Mouse (Mus musculus) stomach, postnatal 0 days (tissue): ENCODE results near the gene Plod1. TPM values are rescaled to one million over a fixed set of nuclear protein-coding genes. Genes with fewer than 3 reads are reported as not detected.

ENCODE experiments used
- ATAC-seq: fragments of 200-750 bp; cut with Nextera tagmentation; 2 replicates; pipeline ENCODE4 v1.8.0; 2017; ENCODE audit not compliant: low FRiP score, low TSS enrichment
- DNase-seq: peaks from one replicate; pipeline ENCODE4 v3.0.0-alpha.2; 2016; ENCODE audit warnings: low spot score
- H3K27ac ChIP-seq: fragments of 300-500 bp; sonication (generic); replicated peaks from 2 replicates; pipeline ENCODE4 v1.5.1; 2014; ENCODE audit warnings: mild to moderate bottlenecking, control low read depth
- H3K27me3 ChIP-seq: fragments of 300-500 bp; sonication (generic); 2 replicates; pipeline ENCODE4 v1.6.1; 2014; ENCODE audit warnings: low read length; ENCODE audit not compliant: control insufficient read depth, insufficient read depth
- H3K36me3 ChIP-seq: fragments of 300-500 bp; sonication (generic); 2 replicates; pipeline ENCODE4 v1.6.1; 2014; ENCODE audit warnings: low read length, mixed read lengths; ENCODE audit not compliant: control insufficient read depth, insufficient read depth
- H3K4me1 ChIP-seq: fragments of 300-500 bp; sonication (generic); replicated peaks from 2 replicates; pipeline ENCODE4 v1.6.1; 2014; ENCODE audit warnings: antibody characterized with exemption; ENCODE audit not compliant: control insufficient read depth, insufficient read depth
- H3K4me2 ChIP-seq: fragments of 300-500 bp; sonication (generic); replicated peaks from 2 replicates; pipeline ENCODE4 v1.6.1; 2014; ENCODE audit warnings: low read depth, mild to moderate bottlenecking, control low read depth, moderate library complexity
- H3K4me3 ChIP-seq: fragments of 300-500 bp; sonication (generic); 2 replicates; pipeline ENCODE4 v1.5.1; 2014; ENCODE audit warnings: low read depth, low read length, control low read depth
- H3K9ac ChIP-seq: fragments of 300-500 bp; sonication (generic); 2 replicates; pipeline ENCODE4 v1.6.1; 2014; ENCODE audit warnings: mild to moderate bottlenecking, low read length, control low read depth, mixed read lengths
- H3K9me3 ChIP-seq: fragments of 300-500 bp; sonication (generic); 2 replicates; pipeline ENCODE4 v1.6.1; 2016; ENCODE audit warnings: low read length; ENCODE audit not compliant: control insufficient read depth
- CTCF ChIP-seq: IDR thresholded peaks from 2 replicates; pipeline ENCODE4 v1.5.1; 2016; ENCODE audit warnings: antibody characterized with exemption, low read depth, mild to moderate bottlenecking, moderate library complexity
- EP300 ChIP-seq: optimal IDR thresholded peaks from 2 replicates; pipeline ENCODE3; 2016; ENCODE audit warnings: antibody characterized with exemption
- WGBS: fragments of 180-500 bp; shearing (Covaris S2); extraction: QIAGEN DNeasy Blood & Tissue Kit; methylation state at CpG from one replicate; pipeline ENCODE4 v1.1.7; 2014; 5-methylcytosine and 5-hydroxymethylcytosine counted together
- polyA plus RNA-seq: library from polyadenylated mRNA; unstranded; fragments of >200 nt; fragmentation: Nextera tagmentation; extraction: Ambion mirVana; gene quantifications from 2 replicates; pipeline ENCODE4 v1.2.1, GENCODE M21; 2015

The Plod1 gene
- polyA plus RNA-seq, 1 experiment from 2014 or later, result 20.1 TPM

- Histone ChIP-seq H3K27ac (no peak overlapping the region), H3K4me3 (no peak overlapping the region), H3K4me1 (no peaks in the 10 kb centered on the region), H3K4me2 (no peak overlapping the region), H3K36me3 (peaks cover 27% of the 10 kb centered on the region), H3K9me3 (no peaks in the 10 kb centered on the region), H3K9ac (no peak overlapping the region), H3K27me3 (no peaks in the 10 kb centered on the region)
- TF ChIP-seq CTCF, result no peak
- TF ChIP-seq EP300, result no peak
- 93% methylated on average over 7 of the region's 7 CpGs for WGBS
- ATAC-seq, result no peak
- no peak for DNase-seq
Measured at GRCm38 (mm10) chr4:147887277-147887676, 49.3 kb downstream of the Plod1 start.

- TF ChIP-seq CTCF (no peak), EP300 (no peak)
- WGBS, result 93% methylated on average over 12 of the region's 12 CpGs
- H3K27me3 ChIP-seq, result no peaks in the 10 kb centered on the region
Measured at GRCm38 (mm10) chr4:147886158-147886557, 50.4 kb downstream of the Plod1 start.

GRCm38 (mm10) chr4:147884138-147884537 lies 52.4 kb downstream of the Plod1 start:
- H3K27me3 ChIP-seq, result no peaks in the 10 kb centered on the region
- WGBS, result 87% methylated on average over 3 of the region's 3 CpGs

More at GRCm38 (mm10) chr4:147886158-147886557, 50.4 kb downstream of the Plod1 start:
- ATAC-seq (no peak), DNase-seq (no peak)
- H3K9ac ChIP-seq, result no peak overlapping the region
- H3K4me3 ChIP-seq, result no peak overlapping the region
- H3K36me3 ChIP-seq, result peaks cover 33% of the 10 kb centered on the region
- no peak overlapping the region for H3K4me2 ChIP-seq
- H3K9me3 ChIP-seq, result no peaks in the 10 kb centered on the region
- no peak overlapping the region for H3K27ac ChIP-seq
- no peaks in the 10 kb centered on the region for H3K4me1 ChIP-seq

GRCm38 (mm10) chr4:147883041-147883440 lies 53.5 kb downstream of the Plod1 start:
- H3K9me3 ChIP-seq, result no peaks in the 10 kb centered on the region
- 73% methylated on average over 6 of the region's 6 CpGs for WGBS
- no peak for DNase-seq

More at GRCm38 (mm10) chr4:147884138-147884537, 52.4 kb downstream of the Plod1 start:
- H3K9ac ChIP-seq, result no peak overlapping the region
- no peak overlapping the region for H3K4me2 ChIP-seq
- no peaks in the 10 kb centered on the region for H3K9me3 ChIP-seq
- no peak overlapping the region for H3K4me3 ChIP-seq
- H3K36me3 ChIP-seq, result peaks cover 33% of the 10 kb centered on the region
- no peak for TF ChIP-seq CTCF
- TF ChIP-seq EP300, result no peak
- ATAC-seq (no peak), DNase-seq (no peak)
- H3K27ac ChIP-seq, result no peak overlapping the region
- H3K4me1 ChIP-seq, result no peaks in the 10 kb centered on the region

GRCm38 (mm10) chr4:147881792-147882191 lies 54.8 kb downstream of the Plod1 start:
- TF ChIP-seq EP300, result no peak
- TF ChIP-seq CTCF, result no peak
- H3K4me2 ChIP-seq, result no peak overlapping the region
- no peaks in the 10 kb centered on the region for H3K9me3 ChIP-seq
- H3K27me3 ChIP-seq, result no peaks in the 10 kb centered on the region
- no peaks in the 10 kb centered on the region for H3K4me1 ChIP-seq
- peaks cover 35% of the 10 kb centered on the region for H3K36me3 ChIP-seq
- H3K9ac ChIP-seq, result no peak overlapping the region
- DNase-seq (no peak), ATAC-seq (no peak)
- 95% methylated on average over 7 of the region's 7 CpGs for WGBS
- H3K27ac ChIP-seq, result no peak overlapping the region
- no peak overlapping the region for H3K4me3 ChIP-seq

More at GRCm38 (mm10) chr4:147883041-147883440, 53.5 kb downstream of the Plod1 start:
- Histone ChIP-seq H3K36me3 (peaks cover 41% of the 10 kb centered on the region), H3K9ac (no peak overlapping the region), H3K27me3 (no peaks in the 10 kb centered on the region), H3K4me2 (no peak overlapping the region), H3K27ac (no peak overlapping the region), H3K4me3 (no peak overlapping the region), H3K4me1 (no peaks in the 10 kb centered on the region)
- no peak for ATAC-seq
- TF ChIP-seq EP300 (no peak), CTCF (no peak)

- Histone ChIP-seq H3K27me3 (no peaks in the 10 kb centered on the region), H3K36me3 (peaks cover 41% of the 10 kb centered on the region), H3K4me1 (no peaks in the 10 kb centered on the region), H3K27ac (no peak overlapping the region), H3K4me3 (no peak overlapping the region), H3K4me2 (no peak overlapping the region), H3K9me3 (no peaks in the 10 kb centered on the region), H3K9ac (no peak overlapping the region)
- DNase-seq (no peak), ATAC-seq (no peak)
- no peak for TF ChIP-seq CTCF
- no peak for TF ChIP-seq EP300
- WGBS, result 50% methylated on average over 5 of the region's 5 CpGs
Measured at GRCm38 (mm10) chr4:147879865-147880264, 56.7 kb downstream of the Plod1 start.
